Mouse (Mus musculus) R1 (cell line): ENCODE results near the gene Timp2.

ENCODE experiments used
- DNase-seq: peaks from one replicate; pipeline ENCODE4 v3.0.0-alpha.2; 2018; ENCODE audit warnings: low read depth, low spot score

Timp2 gene

DNA sequence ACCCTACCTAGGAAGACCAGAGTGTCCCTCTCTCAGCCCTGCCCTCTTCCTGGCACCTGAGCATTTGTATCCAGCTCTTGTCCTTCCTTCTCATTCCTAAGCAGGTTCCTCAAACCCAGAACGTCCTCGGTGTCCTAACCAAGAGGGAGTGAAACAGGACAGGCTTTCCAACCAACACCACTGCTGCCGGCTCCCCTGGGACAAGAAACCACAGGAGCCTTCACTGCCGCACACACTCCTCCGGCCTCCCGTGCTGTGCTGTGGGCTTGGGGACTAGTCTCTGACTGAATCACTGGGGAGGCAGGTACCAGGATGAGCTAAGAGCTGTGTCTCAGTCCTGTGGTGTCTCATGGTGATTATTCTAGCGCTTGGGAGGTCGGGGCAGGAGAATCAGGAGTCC is 14.1 kb upstream of the Timp2 start:
- no peak for DNase-seq

GRCm38 (mm10) chr11:118369251-118369650 is 13.7 kb upstream of the Timp2 start:
- no peak for DNase-seq

DNA sequence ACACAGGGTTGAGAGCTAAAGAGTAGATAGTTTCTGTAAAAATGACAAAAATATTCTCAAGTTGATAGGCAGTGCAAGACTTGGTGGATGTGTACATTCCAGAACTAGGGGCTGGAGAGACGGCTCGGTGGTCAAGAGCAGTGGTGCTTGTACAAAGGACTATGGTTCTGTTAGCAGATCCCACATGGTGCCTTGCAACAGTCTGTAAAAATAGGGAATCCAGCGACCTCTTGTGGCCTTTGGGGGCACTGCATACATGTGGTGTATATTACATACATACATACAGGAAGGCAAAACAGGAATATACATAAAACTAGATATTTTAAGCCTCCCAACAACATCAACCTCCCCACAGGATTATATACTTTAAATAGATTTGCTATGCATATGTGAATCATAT is 12.8 kb upstream of the Timp2 start:
- peak; percentile 84 for DNase-seq

GRCm38 (mm10) chr11:118366559-118366958 is 11.0 kb upstream of the Timp2 start:
- no peak for DNase-seq

- DNase-seq, result no peak
Observed at GRCm38 (mm10) chr11:118366108-118366507, 10.6 kb upstream of the Timp2 start.

DNA sequence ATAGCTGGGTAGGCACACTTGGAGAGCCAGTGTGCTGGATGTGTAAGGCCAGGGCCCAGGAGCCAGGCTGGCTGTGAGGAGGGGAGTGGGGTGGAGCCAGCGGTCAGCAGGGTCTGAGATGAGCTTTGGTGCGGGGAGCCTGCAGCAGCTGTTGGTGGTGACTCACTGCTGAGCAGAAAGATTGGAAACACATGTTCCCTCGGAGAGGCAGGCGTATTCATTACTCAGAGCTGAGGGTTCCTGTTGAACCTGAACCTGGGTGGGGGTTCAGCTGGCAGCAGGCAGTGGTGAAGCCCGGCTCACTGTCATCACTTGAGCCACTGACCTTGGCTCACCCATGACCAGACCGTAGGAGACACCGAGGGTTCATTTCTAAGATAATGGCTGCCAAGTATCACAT is 9.6 kb upstream of the Timp2 start:
- DNase-seq, result no peak

DNA sequence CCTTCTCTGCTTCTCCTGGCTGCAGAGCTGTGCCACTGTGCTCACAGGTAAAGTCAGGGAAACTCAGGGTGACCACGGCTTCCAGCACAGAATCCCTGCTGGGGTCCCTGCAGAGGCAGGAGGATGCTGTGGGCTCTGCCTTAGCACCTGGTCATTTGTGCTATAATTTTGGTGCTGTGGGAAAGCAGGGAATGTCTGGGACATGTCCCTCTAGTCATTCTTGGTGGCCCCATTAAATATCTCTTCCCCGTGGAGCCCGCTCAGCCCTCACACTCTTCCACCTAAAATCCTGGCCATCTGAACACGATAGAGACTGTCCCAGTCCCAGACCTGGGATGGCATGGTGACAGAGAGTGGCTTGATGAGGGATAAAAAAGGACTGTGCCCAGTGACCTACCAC is 8.5 kb upstream of the Timp2 start:
- no peak for DNase-seq

DNA sequence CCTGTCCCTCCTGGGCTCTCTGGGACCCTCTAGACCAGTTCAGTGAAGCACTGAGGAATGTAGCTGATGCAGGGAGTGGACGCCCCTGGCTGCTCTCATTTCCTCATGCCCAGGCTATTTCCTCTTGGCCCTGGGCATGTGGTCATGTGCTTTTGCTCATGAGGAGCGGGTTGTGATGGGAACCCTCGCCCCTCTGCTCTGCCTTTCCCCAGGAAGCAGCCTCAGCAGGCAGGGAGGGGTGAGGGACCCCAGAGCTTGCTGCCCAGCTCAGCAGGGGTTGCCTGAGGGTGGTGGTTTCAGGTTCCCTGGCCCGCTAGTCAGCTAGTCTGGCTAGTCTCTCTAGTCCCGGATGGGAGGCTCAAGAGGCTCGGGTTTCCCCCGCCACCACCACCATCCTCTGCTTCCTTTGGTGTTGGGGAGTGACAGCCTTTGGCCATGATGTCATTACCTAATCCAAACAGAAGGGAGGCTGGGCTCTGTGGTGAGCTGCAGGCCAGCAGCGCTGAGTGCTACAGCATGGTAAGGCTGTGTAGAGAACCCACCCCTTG is 7.5 kb upstream of the Timp2 start:
- no peak for DNase-seq

GRCm38 (mm10) chr11:118362501-118362900 is 7.0 kb upstream of the Timp2 start:
- DNase-seq, result no peak

GRCm38 (mm10) chr11:118360907-118361341 is 5.4 kb upstream of the Timp2 start:
- DNase-seq, result no peak

DNA sequence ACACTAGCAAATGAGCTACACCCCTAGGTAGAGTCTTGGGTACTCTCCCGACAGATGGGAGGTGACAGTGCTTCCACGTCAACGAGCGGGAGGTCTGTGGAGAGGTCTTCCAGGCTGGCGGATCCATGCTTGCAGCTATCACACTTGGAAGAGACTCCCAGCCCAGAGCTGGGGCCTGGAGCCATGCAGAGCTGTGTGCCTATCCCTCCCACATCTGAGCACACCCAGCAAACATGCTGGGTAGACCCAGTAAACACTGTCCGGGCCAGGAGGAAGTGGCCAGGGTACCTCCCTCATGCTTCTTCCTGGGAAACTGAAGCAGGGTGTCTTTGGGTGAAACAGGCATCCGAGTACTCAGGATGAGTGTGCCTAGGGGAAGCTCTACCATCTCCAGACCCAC is 5.0 kb upstream of the Timp2 start:
- no peak for DNase-seq

DNA sequence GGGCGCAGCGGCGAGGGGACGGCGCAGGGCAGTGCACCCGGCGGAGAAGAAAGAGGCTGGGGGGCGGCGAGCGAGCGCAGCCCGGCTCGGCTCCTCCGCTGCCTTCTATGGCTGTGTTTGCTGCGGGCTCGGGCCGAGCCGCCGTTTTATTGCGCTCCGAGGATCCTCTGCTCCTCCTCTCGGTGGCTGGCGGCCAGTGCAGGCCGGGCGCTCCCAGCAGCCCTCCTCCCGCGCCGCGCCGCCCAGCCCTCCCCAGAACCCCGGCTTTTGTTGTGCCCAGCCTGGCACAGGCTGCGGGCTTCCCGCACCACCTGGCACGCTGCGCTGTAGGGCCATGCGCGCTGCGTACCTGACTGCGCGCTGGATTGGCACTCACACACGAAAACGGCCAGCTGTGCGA is 335 bp downstream of the Timp2 start:
- DNase-seq, result peak; percentile 79

DNA sequence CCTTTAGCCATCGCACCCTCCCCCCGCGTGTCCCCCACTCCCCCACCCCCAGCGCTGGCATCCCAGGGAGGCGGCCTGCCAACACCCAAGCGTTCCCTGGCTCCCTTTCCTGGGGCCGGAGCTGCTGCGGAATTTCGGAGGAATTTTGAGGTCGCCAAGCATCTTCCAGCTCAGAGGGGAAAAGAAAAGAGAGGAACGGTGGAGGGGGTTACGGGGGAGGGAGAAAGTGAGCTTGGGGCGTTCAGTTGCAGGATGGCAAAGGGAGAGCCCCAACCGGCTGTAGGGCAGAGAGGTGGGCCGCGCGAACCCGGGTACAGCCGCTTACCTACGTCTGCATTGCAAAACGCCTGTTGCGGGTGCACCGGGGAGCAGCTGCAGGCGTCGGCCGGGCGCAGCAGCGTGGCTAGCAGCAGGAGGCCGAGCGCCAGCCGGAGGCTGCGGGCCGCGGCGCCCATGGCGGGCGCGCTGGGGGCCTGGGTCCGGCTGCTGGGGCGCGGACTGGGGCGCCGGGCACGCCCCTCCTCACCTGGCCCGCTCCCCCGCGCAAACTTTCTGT is 826 bp downstream of the Timp2 start:
- DNase-seq, result peak; percentile 33

- DNase-seq, result no peak
Observed at GRCm38 (mm10) chr11:118349494-118349893, 6.0 kb downstream of the Timp2 start.

GRCm38 (mm10) chr11:118348877-118349276 is 6.7 kb downstream of the Timp2 start:
- DNase-seq, result peak; percentile 44

GRCm38 (mm10) chr11:118348419-118348818 is 7.1 kb downstream of the Timp2 start:
- no peak for DNase-seq

DNA sequence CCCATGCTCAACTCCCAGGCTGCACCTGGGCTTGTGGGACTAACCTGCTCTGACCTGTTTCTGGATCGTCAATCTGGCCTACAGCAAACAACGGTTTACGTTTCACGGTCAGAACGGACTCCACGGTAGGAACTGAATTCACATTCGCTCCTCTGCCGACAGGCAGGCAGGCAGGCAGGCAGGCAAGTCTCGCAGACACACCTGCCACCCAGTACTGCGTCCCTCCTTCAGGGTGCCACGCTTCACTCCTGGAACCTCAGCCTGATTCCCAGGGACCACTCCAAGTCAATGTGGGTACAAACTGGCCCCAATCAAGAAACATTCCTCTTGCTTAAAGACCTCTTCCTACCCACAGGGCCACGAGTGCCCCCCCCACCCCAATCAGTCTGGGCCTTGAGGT is 7.6 kb downstream of the Timp2 start:
- no peak for DNase-seq

DNA sequence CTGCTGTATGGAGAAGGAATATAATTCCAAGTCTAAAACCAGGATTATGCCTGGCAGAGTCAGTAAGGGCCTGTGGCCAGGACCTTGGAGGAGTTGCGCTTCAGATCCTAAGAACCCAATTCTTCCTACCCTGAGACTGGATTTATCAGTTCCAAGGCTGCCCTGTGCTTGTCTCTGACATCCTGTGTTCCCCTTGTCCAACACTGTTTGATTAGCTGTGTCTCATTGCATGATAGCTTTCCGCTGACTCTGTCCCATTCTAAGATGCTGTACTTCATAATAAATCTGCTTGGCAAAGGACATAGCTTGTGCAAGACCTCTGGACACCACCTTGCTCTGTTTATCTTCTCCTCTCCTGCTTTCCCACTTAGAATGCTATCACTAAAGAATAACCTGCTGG is 8.1 kb downstream of the Timp2 start:
- no peak for DNase-seq

GRCm38 (mm10) chr11:118346395-118347096 is 9.0 kb downstream of the Timp2 start:
- DNase-seq, result no peak

DNA sequence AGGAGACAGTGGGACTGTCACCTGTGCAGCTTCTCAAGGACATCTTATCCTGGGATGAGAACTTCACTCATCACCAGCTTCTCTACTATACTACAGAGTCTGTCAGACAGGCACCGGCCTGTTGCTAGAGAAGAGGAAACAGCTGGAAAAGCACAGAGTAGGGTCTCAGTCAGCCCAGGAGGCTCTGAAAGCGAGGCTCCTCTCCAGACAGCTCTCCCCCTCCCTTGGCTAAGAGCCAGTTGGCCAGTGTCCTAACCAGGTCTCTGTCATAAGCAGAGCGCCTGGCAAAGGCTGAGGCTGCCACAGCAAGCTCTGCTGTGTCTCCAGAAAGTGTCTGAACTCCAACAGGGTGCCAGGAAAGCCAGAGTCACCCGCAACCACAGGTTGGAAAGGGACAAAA is 9.8 kb downstream of the Timp2 start:
- DNase-seq, result no peak

DNA sequence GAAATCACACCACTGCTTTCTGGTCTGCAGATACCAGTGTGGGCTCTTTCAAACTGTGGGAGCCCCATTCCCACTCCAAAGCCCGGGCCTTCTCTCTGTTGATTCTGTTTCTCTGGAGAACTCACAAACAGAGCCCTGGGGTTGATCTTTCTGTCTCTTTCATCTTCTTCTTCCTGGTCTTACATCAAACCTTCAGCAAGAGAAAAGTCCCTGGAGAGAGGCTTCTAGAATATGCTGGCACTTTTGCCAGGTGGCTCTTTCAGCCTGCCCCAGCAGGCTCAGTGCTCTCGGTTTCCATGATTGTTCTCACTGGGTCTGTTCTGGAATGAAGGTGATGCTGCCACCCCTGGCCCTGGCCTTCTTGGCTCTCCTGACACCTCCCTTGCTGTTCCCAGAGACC is 11.9 kb downstream of the Timp2 start:
- no peak for DNase-seq

DNA sequence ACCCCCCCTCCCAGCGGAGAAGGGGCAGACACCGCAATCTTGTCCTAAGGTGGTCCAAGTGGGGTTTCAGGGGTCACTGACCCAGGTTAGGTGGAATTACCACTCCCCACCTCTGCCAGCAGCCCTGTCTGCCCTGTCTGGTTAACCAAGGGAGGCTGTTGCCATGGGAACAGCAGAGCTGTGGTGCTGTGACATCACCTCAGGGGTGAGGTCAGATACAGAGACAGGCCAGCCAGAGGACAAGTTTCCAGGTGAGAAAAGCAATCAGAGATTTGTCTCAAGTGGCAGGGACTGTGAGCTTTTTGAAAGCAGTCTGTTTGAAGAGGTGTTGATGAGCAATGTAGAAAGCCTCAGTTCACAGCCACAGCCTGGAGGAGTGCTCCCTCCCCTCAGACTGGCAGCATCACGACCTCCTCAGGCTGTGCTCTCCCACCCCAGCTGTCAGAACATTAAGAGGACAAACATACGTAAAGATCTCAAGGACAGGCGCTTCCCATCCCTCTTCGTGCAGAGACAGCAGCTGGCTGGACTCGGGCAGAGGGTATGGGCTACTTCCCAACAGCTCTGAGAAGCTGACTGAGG is 13.0 kb downstream of the Timp2 start, which contains the start of gene Cep295nl:
Gene Cep295nl, minus strand, starts transcription at position 101 of the 582 bp plus-strand sequence.
- peak; percentile 47 for DNase-seq
